Mouse (Mus musculus): ENCODE measurements around the gene Dnajc3.

GRCm38 (mm10) chr14:118929779-118930178 lies 8.0 kb upstream of the Dnajc3 start:
- TF ChIP-seq POLR2A (IDR thresholded peaks at IDR 0.05; ENCODE audit: borderline replicate concordance, control insufficient read depth, low read depth, low read length) (no peak), CTCF (IDR thresholded peaks at IDR 0.05; ENCODE audit: control insufficient read depth, insufficient read depth, low read length) (no peak)

All from bone marrow, adult 2 months (tissue).